Mouse (Mus musculus) embryonic facial prominence, embryonic 10.5 days (tissue): Measurements from ENCODE around the gene Mark4. TPM values are rescaled to one million over a fixed set of nuclear protein-coding genes. Genes with fewer than 3 reads are reported as not detected.
A peak's percentile ranks its signal among the peaks of the same experiment; 100 is the strongest.

ENCODE experiments used
- DNase-seq: peaks from one replicate; pipeline ENCODE4 v3.0.0-alpha.2; 2017; ENCODE audit warnings: low spot score
- H3K27ac ChIP-seq: fragments of 300-500 bp; sonication (generic); replicated peaks from 2 replicates; pipeline ENCODE4 v1.5.1; 2016; ENCODE audit warnings: mild to moderate bottlenecking
- H3K27me3 ChIP-seq: fragments of 300-500 bp; sonication (generic); replicated peaks from 2 replicates; pipeline ENCODE4 v1.6.1; 2016; ENCODE audit warnings: low read depth, mild to moderate bottlenecking; ENCODE audit not compliant: poor library complexity, severe bottlenecking
- H3K36me3 ChIP-seq: fragments of 300-500 bp; sonication (generic); replicated peaks from 2 replicates; pipeline ENCODE4 v1.6.1; 2016; ENCODE audit warnings: mild to moderate bottlenecking, moderate library complexity
- H3K4me1 ChIP-seq: fragments of 300-500 bp; sonication (generic); 2 replicates; pipeline ENCODE4 v1.6.1; 2016
- H3K4me3 ChIP-seq: fragments of 300-500 bp; sonication (generic); 2 replicates; pipeline ENCODE4 v1.5.1; 2016; ENCODE audit warnings: mild to moderate bottlenecking, moderate library complexity
- H3K9me3 ChIP-seq: fragments of 300-500 bp; sonication (generic); 2 replicates; pipeline ENCODE4 v1.6.1; 2016; ENCODE audit warnings: mild to moderate bottlenecking
- WGBS: fragments of 180-500 bp; shearing (Covaris S2); methylation state at CpG from one replicate; pipeline ENCODE4 v1.1.7; 2016; 5-methylcytosine and 5-hydroxymethylcytosine counted together
- polyA plus RNA-seq: library from polyadenylated mRNA; unstranded; fragments of >200 nt; fragmentation: Nextera tagmentation; extraction: Ambion mirVana; gene quantifications from 2 replicates; pipeline ENCODE4 v1.2.1, GENCODE M21; 2016

Gene Mark4
- polyA plus RNA-seq, 1 experiment from 2014 or later = 7.1 TPM

GRCm38 (mm10) chr7:19491731-19492130, 33.1 kb upstream of the Mark4 start:
- H3K27ac ChIP-seq = peak overlapping the region; percentile 59; the same call in 1 of the 2 replicates
- WGBS = 3% methylated on average over 26 of the region's 26 CpGs
- no peaks in the 10 kb centered on the region for H3K9me3 ChIP-seq
- peaks cover 72% of the 10 kb centered on the region for H3K27me3 ChIP-seq
- peak overlapping the region; percentile 49 for H3K4me3 ChIP-seq
- no peaks in the 10 kb centered on the region for H3K36me3 ChIP-seq
- DNase-seq = peak; percentile 64
- peaks cover 21% of the 10 kb centered on the region for H3K4me1 ChIP-seq

GRCm38 (mm10) chr7:19489525-19489924, 30.9 kb upstream of the Mark4 start:
- Histone ChIP-seq H3K27ac (no peak overlapping the region), H3K9me3 (peaks cover 4% of the 10 kb centered on the region; the same call in 1 of the 2 replicates), H3K4me3 (peak overlapping the region; percentile 51), H3K36me3 (no peaks in the 10 kb centered on the region), H3K4me1 (peaks cover 14% of the 10 kb centered on the region), H3K27me3 (peaks cover 76% of the 10 kb centered on the region)
- DNase-seq = peak; percentile 56
- 4% methylated on average over 31 of the region's 31 CpGs for WGBS

- Histone ChIP-seq H3K9me3 (peaks cover 4% of the 10 kb centered on the region; the same call in 1 of the 2 replicates), H3K36me3 (no peaks in the 10 kb centered on the region), H3K4me3 (no peak overlapping the region), H3K4me1 (peaks cover 7% of the 10 kb centered on the region), H3K27me3 (peaks cover 53% of the 10 kb centered on the region), H3K27ac (no peak overlapping the region)
- 87% methylated on average over 7 of the region's 7 CpGs for WGBS
- no peak for DNase-seq
Observed at GRCm38 (mm10) chr7:19486549-19486948, 27.9 kb upstream of the Mark4 start.

- Histone ChIP-seq H3K4me1 (peaks cover 6% of the 10 kb centered on the region), H3K27ac (no peak overlapping the region), H3K36me3 (no peaks in the 10 kb centered on the region), H3K9me3 (peaks cover 4% of the 10 kb centered on the region; the same call in 1 of the 2 replicates), H3K4me3 (no peak overlapping the region), H3K27me3 (peaks cover 42% of the 10 kb centered on the region)
- DNase-seq = no peak
- WGBS = 77% methylated on average over 1 of the region's 1 CpGs
Observed at GRCm38 (mm10) chr7:19485488-19485887, 26.9 kb upstream of the Mark4 start.

- WGBS = 80% methylated on average over 8 of the region's 8 CpGs
- Histone ChIP-seq H3K27ac (no peak overlapping the region), H3K4me3 (no peak overlapping the region)
Observed at GRCm38 (mm10) chr7:19483281-19483680, 24.7 kb upstream of the Mark4 start.

GRCm38 (mm10) chr7:19477624-19478384, 19.2 kb upstream of the Mark4 start:
- Histone ChIP-seq H3K4me3 (peak overlapping the region; percentile 5; the same call in 1 of the 2 replicates), H3K36me3 (no peaks in the 10 kb centered on the region), H3K27me3 (peaks cover 67% of the 10 kb centered on the region), H3K27ac (0 out of 2 replicates have a peak overlapping the region, but pooled peaks have one; percentile 35), H3K9me3 (no peaks in the 10 kb centered on the region), H3K4me1 (peaks cover 17% of the 10 kb centered on the region)
- 23% methylated on average over 14 of the region's 14 CpGs for WGBS
- DNase-seq = no peak

More at GRCm38 (mm10) chr7:19483281-19483680, 24.7 kb upstream of the Mark4 start:
- Histone ChIP-seq H3K9me3 (peaks cover 4% of the 10 kb centered on the region; the same call in 1 of the 2 replicates), H3K36me3 (no peaks in the 10 kb centered on the region), H3K27me3 (peaks cover 33% of the 10 kb centered on the region), H3K4me1 (peaks cover 1% of the 10 kb centered on the region; the same call in 1 of the 2 replicates)
- DNase-seq = no peak

- H3K27me3 ChIP-seq = peaks cover 74% of the 10 kb centered on the region
- WGBS = 79% methylated on average over 2 of the region's 2 CpGs
Observed at GRCm38 (mm10) chr7:19477084-19477483, 18.5 kb upstream of the Mark4 start.

GRCm38 (mm10) chr7:19473875-19474443, 15.3 kb upstream of the Mark4 start:
- Histone ChIP-seq H3K27ac (peak overlapping the region; percentile 84), H3K9me3 (no peaks in the 10 kb centered on the region), H3K4me1 (peaks cover 31% of the 10 kb centered on the region), H3K36me3 (no peaks in the 10 kb centered on the region), H3K27me3 (peaks cover 100% of the 10 kb centered on the region), H3K4me3 (peak overlapping the region; percentile 67)
- peak; percentile 89 for DNase-seq
- WGBS = 2% methylated on average over 89 of the region's 89 CpGs

More at GRCm38 (mm10) chr7:19477084-19477483, 18.5 kb upstream of the Mark4 start:
- Histone ChIP-seq H3K27ac (no peak overlapping the region), H3K4me1 (peaks cover 20% of the 10 kb centered on the region), H3K4me3 (no peak overlapping the region), H3K9me3 (no peaks in the 10 kb centered on the region), H3K36me3 (no peaks in the 10 kb centered on the region)
- no peak for DNase-seq

- WGBS = 37% methylated on average over 4 of the region's 4 CpGs
- Histone ChIP-seq H3K4me1 (peaks cover 25% of the 10 kb centered on the region), H3K27ac (no peak overlapping the region), H3K4me3 (no peak overlapping the region), H3K9me3 (no peaks in the 10 kb centered on the region), H3K36me3 (no peaks in the 10 kb centered on the region), H3K27me3 (peaks cover 100% of the 10 kb centered on the region)
- no peak for DNase-seq
Observed at GRCm38 (mm10) chr7:19472403-19472802, 13.8 kb upstream of the Mark4 start.

GRCm38 (mm10) chr7:19470308-19470707, 11.7 kb upstream of the Mark4 start:
- no peaks in the 10 kb centered on the region for H3K9me3 ChIP-seq
- H3K27me3 ChIP-seq = peaks cover 100% of the 10 kb centered on the region
- WGBS = 8% methylated on average over 14 of the region's 14 CpGs
- peak overlapping the region; percentile 30; the same call in 1 of the 2 replicates for H3K4me3 ChIP-seq
- peaks cover 27% of the 10 kb centered on the region for H3K4me1 ChIP-seq
- no peaks in the 10 kb centered on the region for H3K36me3 ChIP-seq
- DNase-seq = no peak
- H3K27ac ChIP-seq = no peak overlapping the region

GRCm38 (mm10) chr7:19469404-19469803, 10.8 kb upstream of the Mark4 start:
- H3K27ac ChIP-seq = no peak overlapping the region
- peaks cover 99% of the 10 kb centered on the region for H3K27me3 ChIP-seq
- peaks cover 35% of the 10 kb centered on the region for H3K4me1 ChIP-seq
- 17% methylated on average over 23 of the region's 23 CpGs for WGBS
- no peaks in the 10 kb centered on the region for H3K36me3 ChIP-seq
- H3K9me3 ChIP-seq = no peaks in the 10 kb centered on the region
- H3K4me3 ChIP-seq = peak overlapping the region; percentile 4
- no peak for DNase-seq

- no peak for DNase-seq
- H3K27me3 ChIP-seq = peaks cover 91% of the 10 kb centered on the region
- 72% methylated on average over 12 of the region's 12 CpGs for WGBS
- no peak overlapping the region for H3K4me3 ChIP-seq
- peaks cover 37% of the 10 kb centered on the region for H3K4me1 ChIP-seq
- H3K36me3 ChIP-seq = no peaks in the 10 kb centered on the region
- H3K9me3 ChIP-seq = no peaks in the 10 kb centered on the region
- H3K27ac ChIP-seq = no peak overlapping the region
Observed at GRCm38 (mm10) chr7:19468279-19468678, 9.7 kb upstream of the Mark4 start.

GRCm38 (mm10) chr7:19467638-19468037, 9.0 kb upstream of the Mark4 start:
- Histone ChIP-seq H3K36me3 (no peaks in the 10 kb centered on the region), H3K27ac (no peak overlapping the region), H3K4me3 (no peak overlapping the region), H3K27me3 (peaks cover 91% of the 10 kb centered on the region), H3K4me1 (peaks cover 44% of the 10 kb centered on the region), H3K9me3 (no peaks in the 10 kb centered on the region)
- no peak for DNase-seq
- WGBS = 36% methylated on average over 6 of the region's 6 CpGs
